Mouse (Mus musculus): ENCODE data around the gene Spsb1. TPM values are rescaled to one million over a fixed set of nuclear protein-coding genes. Genes with fewer than 3 reads are reported as not detected.

Gene Spsb1
- total RNA-seq, 2 experiments from 2014 or later, result 22.5 to 28.0 TPM

DNA sequence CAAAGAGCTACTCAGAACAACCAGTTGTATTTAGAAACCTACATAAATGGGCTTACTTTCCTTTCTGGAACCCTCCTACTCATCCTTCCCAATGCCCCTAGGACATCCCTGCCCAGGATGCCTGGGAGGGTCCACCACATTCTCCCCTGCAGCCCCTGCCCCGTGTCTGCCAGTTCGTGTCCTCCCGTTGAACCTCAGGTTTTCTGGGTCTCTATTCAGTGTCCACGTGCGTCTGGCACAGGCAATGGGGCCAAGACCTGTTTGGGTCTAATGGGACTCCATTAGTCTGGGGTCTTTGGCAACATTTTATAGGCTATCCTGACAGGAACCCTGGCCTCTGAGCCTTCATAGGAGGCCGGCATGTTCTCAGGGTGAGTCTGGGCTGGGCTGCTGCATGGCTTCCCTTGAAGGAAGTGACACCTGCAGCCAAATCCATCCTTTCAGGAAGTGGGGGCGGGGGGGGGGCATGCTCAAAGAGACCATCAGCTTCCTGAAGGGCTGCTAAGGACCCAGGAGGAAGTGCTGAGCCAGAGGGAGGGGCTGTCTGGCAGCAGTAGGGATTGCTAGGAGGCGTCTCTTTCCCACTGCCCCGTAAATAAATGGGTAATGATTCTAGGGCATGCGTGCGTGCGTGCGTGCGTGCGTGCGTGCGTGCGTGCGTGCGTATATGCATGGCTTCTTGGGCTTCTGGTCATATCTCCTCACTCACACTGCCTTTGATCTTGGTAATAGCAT is 65.9 kb downstream of the Spsb1 start:
- no peak for DNase-seq (ENCODE audit: low spot score in 2 of 2)

DNA sequence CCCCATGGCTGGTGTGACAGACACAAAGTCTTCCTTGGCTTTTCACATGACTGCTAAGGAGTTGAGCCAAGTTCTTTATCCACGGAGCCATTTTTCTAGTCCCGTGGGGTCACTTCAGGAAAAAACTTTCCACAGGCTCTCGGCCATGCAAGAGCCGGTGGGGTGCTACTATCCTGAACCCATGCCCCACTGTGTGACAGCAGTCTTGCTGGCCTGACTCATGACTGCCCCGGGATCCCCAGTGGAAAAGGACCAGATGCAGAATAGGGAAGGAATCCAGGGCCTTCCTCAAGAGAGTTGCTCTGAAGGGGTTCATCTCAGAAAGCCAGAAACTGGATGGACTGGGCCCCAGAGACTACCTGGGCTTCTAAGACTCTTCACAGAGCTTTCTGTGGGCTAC is 66.7 kb downstream of the Spsb1 start:
- DNase-seq (ENCODE audit: low spot score in 2 of 2), result no peak

DNA sequence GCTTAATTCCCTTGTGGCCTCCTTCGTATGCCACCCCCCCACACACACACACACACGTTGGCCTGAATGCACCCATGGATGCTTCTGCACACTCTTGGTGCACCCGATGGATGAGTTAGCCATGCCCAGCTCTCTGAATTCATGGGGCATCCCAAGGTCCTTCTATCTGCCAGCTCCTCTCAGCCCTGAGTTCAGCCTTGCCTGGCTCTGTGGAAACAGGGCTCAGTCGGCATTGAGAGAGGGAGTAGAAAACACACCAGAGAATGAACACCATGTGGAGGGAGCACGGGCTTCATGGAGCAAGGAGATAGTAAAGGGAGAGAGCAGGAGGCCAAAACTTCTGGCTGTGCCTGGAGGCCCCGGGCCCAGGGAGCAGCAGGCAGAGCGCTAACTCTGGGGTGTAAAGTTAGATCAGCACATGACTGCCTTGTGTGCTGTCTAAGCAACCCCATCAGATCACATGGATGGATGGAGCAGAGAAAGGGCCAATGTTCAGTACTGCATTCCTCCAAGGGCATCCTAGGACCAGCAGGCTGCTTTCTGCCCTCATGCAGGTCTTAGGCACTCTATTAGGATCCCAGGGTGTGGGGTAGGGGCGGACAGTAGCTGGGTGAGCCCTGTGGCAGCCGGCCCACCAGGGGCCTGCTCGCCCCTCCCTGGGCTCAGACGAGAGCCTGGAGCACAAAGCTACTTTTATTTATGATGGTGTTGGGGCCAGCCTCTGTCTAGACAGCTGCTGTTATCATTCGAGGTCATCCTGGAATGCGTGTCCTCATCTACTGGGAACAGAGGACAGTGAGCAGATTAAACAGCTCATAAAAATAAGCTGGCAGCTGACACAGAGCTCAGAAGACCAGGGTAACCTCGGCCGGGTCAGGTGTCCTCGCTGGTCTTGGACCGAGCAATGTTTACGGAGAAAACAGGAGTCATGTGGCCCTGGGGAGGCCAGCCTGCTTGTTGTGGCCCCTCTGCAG is 68.3 kb downstream of the Spsb1 start:
- peak in 1 of 2 experiments; percentile 47 for DNase-seq (ENCODE audit: low spot score in 2 of 2)

DNA sequence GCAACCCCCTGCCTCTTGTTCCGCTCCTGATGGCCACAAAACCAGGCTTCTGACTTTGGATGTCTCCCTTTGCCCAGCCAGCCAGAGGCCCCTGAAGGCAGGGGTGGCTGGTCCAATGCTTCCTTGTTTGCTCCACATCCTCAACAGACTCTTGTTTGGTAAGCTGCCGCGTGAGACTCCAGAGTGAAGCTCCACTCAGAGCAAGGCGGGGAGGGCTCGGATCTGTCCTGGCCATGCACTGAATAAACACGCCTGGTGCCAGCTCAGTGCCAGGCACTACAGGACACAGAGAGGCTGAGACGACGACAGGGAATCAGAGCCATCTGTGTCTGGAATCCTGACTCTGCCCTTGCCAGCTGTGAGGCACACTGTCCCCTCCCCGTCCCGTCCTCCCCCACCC is 70.9 kb downstream of the Spsb1 start:
- no peak for DNase-seq (ENCODE audit: low spot score in 2 of 2)

DNA sequence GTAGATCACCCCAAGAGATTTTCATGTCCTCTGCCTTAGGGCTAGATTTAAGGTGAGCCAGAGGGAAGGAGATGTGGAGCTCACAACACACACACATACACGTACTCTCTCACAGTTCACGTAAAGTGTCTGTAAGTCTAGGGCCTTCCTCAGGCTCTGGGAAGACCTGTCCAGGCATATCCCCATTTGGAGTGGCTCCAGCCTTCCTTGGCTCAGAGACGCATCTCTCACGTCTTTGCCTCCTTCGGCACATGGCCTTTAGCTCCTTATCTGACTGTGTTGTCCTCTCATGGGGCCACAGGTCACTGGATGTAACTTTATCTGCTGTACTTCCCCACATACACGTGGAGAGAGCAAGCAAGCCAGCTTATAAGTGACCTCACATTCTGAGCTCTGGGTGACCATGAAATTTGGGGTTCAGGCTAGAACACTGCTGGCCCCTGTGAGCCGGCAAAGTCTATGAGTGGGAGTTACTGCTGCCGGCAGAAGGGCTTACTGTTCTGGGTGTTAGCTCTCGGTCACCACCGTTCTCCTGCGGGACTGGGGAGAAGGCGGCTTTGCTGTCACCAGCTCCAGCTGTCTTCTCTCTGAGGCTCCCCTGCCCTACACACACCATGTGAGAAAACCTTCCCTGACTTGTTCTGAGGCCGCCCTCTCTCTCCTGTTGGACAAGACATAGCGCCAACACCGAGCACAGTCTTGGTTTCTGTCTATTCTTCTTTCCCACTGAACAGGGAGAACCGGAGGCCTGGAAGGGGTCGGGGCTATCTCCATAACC is 72.5 kb downstream of the Spsb1 start:
- DNase-seq (ENCODE audit: low spot score in 2 of 2), result no peak

DNA sequence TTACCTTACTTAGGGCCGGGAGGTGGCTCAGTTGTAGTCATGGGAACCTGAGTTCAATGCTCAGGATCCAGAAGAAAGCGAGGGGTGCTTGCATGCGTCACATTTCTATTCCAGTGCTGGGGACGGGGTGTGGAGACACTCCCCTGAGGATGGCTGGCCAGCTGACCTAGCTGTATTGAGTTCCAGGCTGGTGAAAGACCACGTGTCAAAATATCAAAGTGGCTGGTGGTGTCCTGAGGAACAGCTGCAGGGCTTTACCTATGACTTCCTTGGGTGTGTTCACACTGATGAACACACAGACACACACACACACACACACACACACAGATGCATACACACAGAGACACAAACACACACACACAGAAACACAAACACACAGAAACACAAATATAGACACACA is 73.9 kb downstream of the Spsb1 start:
- DNase-seq (ENCODE audit: low spot score in 2 of 2), result no peak

DNA sequence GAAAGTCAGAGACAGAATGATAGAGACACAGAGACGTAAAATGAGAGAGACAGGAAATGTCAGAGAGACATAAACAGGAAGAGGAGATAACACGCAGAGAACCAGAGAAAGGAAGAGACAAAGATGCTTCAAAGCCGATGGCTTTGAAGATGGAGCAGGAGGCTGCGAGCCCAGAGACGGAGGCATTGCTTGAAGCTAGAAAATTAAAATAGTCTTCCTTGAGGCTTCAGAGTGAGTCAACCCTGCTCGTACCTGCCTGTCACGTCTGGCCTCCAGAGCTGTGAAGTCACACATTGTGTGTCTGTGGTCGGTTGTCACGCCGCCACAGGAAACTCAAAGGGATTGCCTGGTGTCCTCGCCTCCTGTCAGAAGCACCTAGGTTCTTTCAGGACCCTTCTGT is 74.9 kb downstream of the Spsb1 start:
- no peak for DNase-seq (ENCODE audit: low spot score in 2 of 2)

DNA sequence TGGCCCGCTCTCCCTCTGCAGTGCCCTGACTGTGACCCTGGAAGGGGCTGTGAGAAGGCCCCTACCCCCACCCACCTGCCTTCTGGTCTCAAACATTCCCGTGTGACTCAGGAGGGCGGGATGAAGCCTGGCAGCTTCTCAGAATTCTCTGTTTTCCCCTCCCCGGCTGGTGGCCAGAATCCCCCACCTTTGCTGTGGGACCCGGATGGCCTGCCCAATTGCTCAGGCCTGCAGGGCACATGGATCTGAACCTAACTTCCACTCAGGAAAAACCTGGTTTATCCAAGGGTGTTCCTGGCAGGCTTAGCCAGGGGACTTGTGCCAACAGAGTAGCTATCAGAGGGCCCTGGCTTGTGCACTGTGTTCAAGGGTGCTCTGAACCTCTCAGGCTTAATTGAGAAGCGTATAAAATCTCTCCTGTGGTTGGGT is 76.8 kb downstream of the Spsb1 start:
- DNase-seq (ENCODE audit: low spot score in 2 of 2), result no peak

DNA sequence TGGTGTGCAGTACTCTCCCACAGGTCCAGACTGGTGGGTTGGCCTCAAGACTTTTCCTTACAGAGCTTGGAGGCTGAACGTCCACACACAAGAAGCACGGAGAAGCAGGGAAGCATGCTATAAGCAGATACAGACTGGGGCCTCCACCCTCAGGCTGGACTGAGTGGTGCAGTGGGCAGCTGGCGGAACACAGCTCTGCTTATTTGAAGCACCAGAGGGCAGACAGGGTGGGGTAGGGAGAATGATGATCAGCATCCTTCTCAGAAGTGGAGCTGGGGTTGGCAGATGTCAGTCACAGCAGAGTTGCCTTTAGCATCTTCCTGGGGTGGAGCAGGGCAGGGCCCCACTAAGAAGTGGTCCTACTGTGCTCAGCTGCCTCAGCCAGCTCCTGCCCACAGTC is 77.6 kb downstream of the Spsb1 start:
- DNase-seq (ENCODE audit: low spot score in 2 of 2), result no peak

DNA sequence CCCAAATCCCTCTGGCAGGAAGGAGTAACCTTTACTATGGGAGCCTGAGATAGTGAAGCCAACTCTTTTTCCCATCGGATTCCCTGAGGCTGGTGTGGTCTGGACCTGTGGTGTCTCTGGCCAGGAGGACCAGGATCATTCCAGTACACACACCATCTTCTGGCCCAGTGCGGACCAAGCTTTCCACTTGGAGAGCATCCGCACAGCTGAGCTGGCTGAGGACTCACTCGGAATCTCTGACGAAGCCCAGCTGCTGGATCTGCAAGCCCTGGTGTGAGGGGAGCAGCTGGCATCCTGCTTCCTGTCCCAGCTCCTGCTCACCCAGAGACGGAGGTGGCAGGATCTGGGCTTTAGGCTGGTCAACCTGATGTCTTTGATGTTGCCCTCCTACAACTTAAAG is 78.1 kb downstream of the Spsb1 start:
- DNase-seq (ENCODE audit: low spot score in 2 of 2), result peak; percentile 62 to 78

DNA sequence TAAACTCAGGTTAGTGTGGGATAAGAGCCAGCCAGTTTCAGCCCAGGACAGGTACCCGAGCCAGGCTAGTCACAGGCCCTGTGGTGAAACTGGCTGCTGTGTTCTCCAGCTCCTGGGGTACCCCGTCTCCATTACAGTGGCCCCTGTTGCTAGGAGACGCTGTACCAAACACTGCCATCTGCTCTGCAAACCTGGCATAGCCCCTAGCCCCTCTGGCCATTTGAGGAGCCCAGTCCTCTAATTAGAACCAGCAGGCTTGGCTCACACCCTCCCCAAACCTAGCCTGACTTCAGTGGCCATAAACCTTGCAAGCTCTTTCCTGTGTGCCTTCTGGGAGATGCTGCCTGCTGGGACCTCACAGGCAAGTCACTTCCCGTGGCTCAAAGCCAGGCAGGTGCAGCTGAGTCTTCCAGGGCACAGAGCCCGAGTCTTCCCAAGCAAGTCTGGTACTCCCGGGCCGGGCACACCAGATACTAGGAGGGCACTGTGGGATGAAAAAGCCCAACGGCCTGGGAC is 78.8 kb downstream of the Spsb1 start:
- DNase-seq (ENCODE audit: low spot score in 2 of 2), result no peak

DNA sequence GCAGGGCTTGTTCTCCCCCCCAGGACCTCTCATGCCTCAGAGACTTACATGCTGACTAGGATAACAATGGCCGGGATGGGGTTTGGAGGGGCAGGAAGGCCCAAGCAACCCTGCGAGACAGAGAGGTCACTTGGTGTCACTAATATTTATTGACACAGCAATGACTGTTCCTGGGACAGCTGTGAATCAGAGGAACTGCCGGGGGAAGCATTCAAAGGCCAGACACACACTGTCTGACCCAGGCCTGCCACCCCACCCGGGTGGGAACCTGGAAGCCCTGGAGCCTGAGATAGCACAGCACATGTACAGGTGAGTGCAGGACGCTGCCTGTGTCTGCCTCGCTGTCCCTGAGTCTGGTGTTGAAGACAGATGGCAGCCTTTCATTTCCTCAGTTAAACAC is 79.5 kb downstream of the Spsb1 start:
- no peak for DNase-seq (ENCODE audit: low spot score in 2 of 2)

DNA sequence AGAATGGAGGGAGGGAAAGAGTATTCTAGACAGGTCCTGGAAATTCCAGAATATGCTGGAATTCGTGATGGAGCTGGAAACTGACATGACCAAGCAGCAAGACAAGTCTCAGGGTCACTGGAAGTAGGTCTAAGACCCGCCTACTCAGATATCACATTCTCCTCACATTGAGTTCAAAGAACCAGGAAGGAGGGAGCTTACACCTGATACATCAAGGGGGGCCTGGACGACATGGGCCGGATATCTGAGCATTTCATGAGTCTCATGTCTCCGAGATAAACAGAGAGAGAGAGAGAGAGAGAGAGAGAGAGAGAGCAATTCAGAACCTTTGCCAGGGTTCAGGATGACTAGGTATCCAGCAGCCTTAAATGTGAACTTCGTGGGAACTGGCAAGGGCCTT is 82.6 kb downstream of the Spsb1 start:
- DNase-seq (ENCODE audit: low spot score in 2 of 2), result no peak

DNA sequence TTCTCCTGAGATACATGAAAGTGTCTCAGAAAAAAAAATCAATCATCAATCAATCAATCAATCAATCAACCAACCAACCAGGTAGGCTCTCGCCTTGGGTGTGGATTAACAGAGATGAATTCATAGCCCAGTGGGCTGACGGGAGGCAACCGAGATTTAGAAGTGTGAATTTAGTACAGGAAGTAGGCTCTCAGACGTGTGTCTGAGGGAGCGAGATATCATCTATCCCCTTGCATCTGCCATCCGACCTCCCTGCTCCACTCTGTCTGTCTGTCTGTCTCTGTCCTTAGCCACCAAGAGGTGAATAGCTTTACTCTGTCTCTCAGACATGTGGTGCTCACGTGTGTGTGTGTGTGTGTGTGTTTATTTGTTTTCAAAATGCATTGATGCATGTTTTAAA is 83.3 kb downstream of the Spsb1 start:
- DNase-seq (ENCODE audit: low spot score in 2 of 2), result no peak

DNA sequence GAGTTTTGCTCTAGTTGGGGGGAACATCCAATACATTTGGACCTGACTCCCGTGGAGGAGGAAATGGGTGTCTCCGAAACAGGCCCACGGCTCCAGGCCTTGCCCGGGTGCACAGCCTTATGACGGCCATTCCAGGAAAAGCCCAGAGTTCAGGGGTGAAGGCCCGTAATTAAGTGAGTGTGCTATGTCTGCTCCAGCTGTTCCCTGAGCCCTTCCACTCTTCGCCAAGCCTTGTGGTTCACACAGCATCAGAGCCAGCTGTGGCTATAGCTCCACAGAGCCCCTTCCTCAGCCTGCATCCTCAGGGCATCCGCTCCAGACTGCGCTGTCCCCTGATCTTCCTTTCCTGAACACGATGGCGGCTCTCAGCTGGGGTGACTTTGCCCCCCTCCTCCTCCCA is 83.8 kb downstream of the Spsb1 start:
- no peak for DNase-seq (ENCODE audit: low spot score in 2 of 2)

DNA sequence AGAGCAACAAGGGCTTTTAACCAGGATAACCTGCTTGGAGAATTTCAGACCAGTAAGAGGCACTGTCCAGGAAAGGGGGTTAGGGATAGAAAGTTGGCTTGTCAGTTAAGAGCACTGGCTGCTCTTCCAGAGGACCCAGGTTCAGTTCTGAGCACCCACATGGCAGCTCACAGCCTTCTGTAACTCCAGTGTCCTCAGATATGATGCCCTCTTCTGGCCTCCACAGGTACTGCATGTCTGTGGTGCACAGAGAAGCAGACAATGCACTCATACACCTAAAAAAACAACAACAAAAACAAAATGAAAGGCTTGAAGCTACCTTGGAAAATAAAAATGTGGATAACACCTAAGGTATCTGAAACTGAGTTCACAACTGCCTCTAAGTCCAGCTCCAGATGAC is 84.4 kb downstream of the Spsb1 start:
- no peak for DNase-seq (ENCODE audit: low spot score in 2 of 2)

DNA sequence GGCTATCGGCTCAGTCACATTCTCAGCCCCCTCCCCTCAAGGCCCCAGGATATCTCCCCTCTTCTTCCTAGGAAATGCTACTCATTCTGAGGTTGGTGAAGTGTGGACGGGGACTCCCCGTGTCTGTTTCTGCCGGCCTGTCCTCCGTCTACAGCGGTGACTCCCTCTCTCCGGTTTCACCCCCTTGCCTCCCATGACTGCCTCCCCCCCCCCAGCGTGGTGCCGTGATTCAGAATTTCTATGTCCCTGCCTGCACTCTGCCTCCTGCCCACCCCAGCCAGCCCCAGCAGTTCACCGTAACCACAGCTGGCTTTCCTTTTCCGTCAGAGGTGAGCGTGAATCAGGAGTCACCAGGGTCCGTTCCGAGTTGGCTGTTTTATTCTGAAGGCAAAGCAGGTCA is 86.1 kb downstream of the Spsb1 start:
- DNase-seq (ENCODE audit: low spot score in 2 of 2), result no peak

DNA sequence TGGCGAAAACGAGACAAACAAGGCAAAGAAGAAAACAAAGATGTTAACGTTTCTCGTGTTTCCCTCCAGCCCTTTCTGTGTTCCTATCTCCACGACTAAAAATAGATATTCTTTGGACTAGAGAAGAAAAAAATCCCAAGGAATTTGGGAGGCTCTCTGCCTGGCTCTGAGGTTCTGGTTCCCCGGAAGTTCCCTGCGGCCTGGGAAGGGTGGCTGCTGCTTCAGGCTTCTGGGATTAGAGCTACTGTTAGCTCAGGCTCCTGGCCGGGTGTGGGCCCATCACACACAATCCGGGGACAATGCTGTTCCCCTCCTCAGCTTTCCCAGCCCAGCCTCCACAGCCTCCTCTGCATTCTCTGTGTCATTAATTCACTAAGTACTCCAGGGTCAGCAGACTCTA is 86.8 kb downstream of the Spsb1 start:
- DNase-seq (ENCODE audit: low spot score in 2 of 2), result no peak

DNA sequence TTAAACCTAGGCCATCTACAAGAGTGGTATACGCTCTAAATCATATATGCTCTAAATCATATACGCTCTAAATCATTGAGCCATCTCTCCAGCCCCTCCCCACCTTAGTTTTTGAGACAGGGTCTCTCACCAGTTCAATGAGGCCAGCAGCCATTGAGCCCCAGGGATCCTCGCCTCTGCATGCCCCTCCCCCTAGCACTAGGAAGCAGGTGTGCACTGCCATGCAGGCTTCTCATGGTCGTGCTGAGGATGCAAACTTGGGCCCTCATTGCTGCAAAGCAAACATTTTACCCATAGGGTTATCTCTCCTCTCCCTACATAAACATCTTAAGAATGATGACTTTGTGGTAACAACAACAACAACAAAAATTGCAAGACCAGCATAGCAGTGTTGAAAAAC is 87.5 kb downstream of the Spsb1 start:
- no peak for DNase-seq (ENCODE audit: low spot score in 2 of 2)

DNA sequence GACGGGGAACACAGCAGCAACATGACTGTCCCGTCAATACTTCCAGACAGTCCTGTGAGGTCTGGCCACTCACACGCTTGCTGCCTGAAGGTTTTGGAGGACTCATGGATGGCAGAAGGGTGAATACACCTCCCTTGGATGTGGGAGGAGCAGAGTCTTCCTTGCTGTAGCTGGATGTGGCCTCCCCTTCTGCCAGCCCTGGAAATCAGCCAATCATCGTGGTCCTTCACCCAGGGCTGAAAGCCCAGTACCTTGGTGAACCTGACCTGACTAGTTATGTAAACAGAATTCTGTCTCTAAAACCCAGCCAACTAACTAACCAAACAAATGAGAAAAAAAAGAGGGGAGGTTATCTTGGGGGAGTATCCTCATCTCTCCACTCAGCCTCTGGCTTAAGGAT is 90.4 kb downstream of the Spsb1 start:
- no peak for DNase-seq (ENCODE audit: low spot score in 2 of 2)

DNA sequence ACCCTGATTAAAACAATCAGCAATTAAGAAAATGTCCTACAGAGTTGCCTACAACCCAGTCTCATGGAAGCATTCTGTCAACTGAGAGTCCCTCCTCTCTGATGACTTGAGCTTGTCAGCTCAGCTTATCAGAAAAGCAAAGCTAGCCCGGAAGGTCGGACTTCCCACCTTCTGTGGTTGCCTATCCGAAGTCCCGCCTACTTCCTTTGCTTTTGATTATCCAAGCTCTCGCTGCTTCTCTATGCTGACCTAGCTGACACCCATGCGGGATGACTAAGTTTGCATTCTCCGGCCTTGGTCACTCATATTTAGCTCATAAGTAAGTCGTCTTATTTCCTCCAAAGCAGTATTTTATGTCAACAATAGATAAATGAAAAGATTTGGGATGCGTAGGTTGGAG is 91.3 kb downstream of the Spsb1 start:
- no peak for DNase-seq (ENCODE audit: low spot score in 2 of 2)
